Mouse (Mus musculus) bone marrow, adult 2 months (tissue): Measurements from ENCODE around the gene Baz2b.

Experiments used
- CTCF ChIP-seq: fragments of 200-500 bp; IDR thresholded peaks from 2 replicates; pipeline ENCODE4 v1.5.1; 2011; ENCODE audit warnings: low read length, control low read depth; ENCODE audit not compliant: control insufficient read depth, insufficient read depth
- POLR2A ChIP-seq: fragments of 200-500 bp; IDR thresholded peaks from 2 replicates; pipeline ENCODE4 v1.6.1; 2011; ENCODE audit warnings: low read depth, mild to moderate bottlenecking, control low read depth, low read length, borderline replicate concordance; ENCODE audit not compliant: control insufficient read depth

DNA sequence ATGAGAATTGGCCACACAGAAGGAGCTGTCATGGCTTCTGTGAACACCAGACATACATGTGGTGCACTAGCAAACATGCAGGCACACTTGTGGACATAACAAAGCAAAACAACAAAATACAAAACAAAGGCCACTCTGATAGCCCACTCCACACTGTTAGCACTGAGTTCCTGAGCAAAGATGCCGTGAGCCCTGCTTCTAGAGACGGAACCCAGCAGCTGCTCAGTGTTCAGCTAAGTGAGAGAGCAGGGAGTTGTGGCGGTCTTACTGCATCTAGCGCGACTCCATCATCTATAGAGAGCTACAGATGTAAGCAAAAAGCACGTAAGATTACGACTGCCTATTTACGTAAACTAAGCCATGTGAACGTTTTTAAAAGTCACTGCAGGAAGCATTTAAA lies 132.0 kb downstream of the Baz2b start:
- no peak for TF ChIP-seq POLR2A
- TF ChIP-seq CTCF, result no peak
